Mouse (Mus musculus): ENCODE data around the gene Rnf223.

- TF ChIP-seq CTCF (conservative IDR thresholded peaks at IDR 0.05; ENCODE audit: insufficient read depth, insufficient read length, low read depth, low read length), result no peak
- TF ChIP-seq POLR2A (IDR thresholded peaks at IDR 0.05; ENCODE audit: low read depth, low read length), result no peak
These were observed 20.6 kb upstream of the Rnf223 start, which contains the start of gene 9430015G10Rik for GRCm38 (mm10) chr4:156109570-156110331.
